Mouse (Mus musculus) lung, adult 2 months (tissue): ENCODE measurements around the gene Gm6034.

Experiments
- CTCF ChIP-seq: fragments of 200-500 bp; IDR thresholded peaks from 2 replicates; pipeline ENCODE4 v1.5.1; 2011; ENCODE audit warnings: mild to moderate bottlenecking, low read length, control low read depth; ENCODE audit not compliant: insufficient read depth
- POLR2A ChIP-seq: fragments of 200-500 bp; IDR thresholded peaks from 2 replicates; pipeline ENCODE4 v1.6.1; 2011; ENCODE audit warnings: low read depth, mild to moderate bottlenecking, control low read depth, low read length, borderline replicate concordance; ENCODE audit errors: extremely low read depth

DNA sequence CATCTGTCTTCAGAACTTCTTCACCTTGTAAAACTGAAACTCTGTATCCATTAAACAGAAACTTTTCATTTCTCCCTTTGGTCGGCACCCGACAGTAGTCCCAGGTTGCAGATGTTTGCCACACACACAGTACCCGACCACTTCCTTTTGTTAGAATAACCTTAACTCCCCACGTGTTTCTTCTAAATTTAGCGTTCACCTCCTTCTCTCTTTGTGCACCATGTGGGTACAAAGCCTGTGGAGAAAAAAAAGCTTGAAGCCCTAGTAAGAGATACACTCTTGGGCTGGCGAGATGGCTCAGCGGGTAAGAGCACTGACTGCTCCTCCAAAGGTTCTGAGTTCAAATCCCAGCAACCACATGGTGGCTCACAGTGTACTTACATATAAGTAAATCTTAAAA is 43.4 kb upstream of the Gm6034 start:
- TF ChIP-seq CTCF (no peak), POLR2A (no peak)
